In the genomic region with DNA sequence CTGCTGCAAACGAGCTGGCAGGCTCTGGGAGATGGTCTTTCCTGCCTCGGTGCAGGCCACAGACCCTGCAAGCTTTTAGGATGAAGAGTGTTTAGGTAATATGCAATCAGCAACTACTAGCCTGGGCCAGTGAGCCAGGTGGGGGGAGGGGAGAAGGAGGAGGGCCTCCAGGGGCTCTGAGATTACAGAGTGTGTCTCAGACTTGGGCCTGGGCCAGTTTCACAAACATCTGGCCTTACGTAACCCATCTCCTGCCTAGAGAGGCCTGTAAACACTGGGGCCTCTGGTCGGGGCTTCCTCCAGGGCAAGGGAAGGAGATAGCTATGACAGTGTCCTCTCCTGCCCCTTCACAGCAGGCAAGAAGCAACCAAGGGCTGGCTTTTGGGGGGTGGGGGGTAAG, we compare ENCODE assay signal across 10 mouse cellular contexts. TPM values are rescaled to one million over a fixed set of nuclear protein-coding genes. Genes with fewer than 3 reads are reported as not detected.
DNase-seq lines count a peak whose midpoint lies in the region; ATAC-seq and TF ChIP-seq lines count a peak whose summit lies in the region.
"Had no signal": no experiment of that assay in that cellular context is flagged by ENCODE, and none has a peak within 500 bp of the region (broad histone marks: within the 10 kb centered on the region; RNA-seq: fewer than 3 reads in every experiment).

No protein-coding gene starts in this region.

- H3K4me2 ChIP-seq in midbrain, embryonic 11.5 days, result no peak overlapping the region
- no peak overlapping the region for H3K4me2 ChIP-seq in midbrain, postnatal 0 days (ENCODE audit: low read depth, low read length, poor library complexity, severe bottlenecking)
- no peak overlapping the region for H3K4me2 ChIP-seq in forebrain, embryonic 14.5 days (ENCODE audit: low read length)

- H3K4me3 ChIP-seq in midbrain, embryonic 11.5 days (ENCODE audit: low read depth, low read length), result no peak overlapping the region
- H3K4me3 ChIP-seq in midbrain, postnatal 0 days (ENCODE audit: low read depth, low read length), result no peak overlapping the region
- H3K4me3 ChIP-seq in forebrain, embryonic 14.5 days (ENCODE audit: low read depth, low read length), result no peak overlapping the region

- no peak for DNase-seq in midbrain, embryonic 11.5 days (ENCODE audit: low spot score, missing footprints)
- no peak for DNase-seq in midbrain, postnatal 0 days (ENCODE audit: low spot score)
- peak; percentile 20 for DNase-seq in forebrain, embryonic 14.5 days (ENCODE audit: low spot score)
- peak; percentile 92 for DNase-seq in heart, postnatal 4 days
- peak; percentile 76 for DNase-seq in liver
- DNase-seq in neural tube, embryonic 10.5 days (ENCODE audit: extremely low spot score, low spot score), result peak; percentile 37
- no peak for DNase-seq in thymus, postnatal 4 days
- no peak for DNase-seq in T-cell, adult 2 months (ENCODE audit: low spot score)

- no peaks in the 10 kb centered on the region for H3K36me3 ChIP-seq in midbrain, embryonic 11.5 days (ENCODE audit: control insufficient read depth, insufficient read depth, low read length)
- H3K36me3 ChIP-seq in midbrain, postnatal 0 days (ENCODE audit: insufficient read depth, low read length), result peaks cover 4% of the 10 kb centered on the region
- peaks cover 24% of the 10 kb centered on the region for H3K36me3 ChIP-seq in forebrain, embryonic 14.5 days (ENCODE audit: control insufficient read depth, insufficient read depth, low read length)

- H3K9ac ChIP-seq in midbrain, embryonic 11.5 days (ENCODE audit: low read length), result peak overlapping the region; percentile 4; the same call in 1 of the 2 replicates
- H3K9ac ChIP-seq in midbrain, postnatal 0 days (replicated peaks; ENCODE audit: low read length, poor library complexity, severe bottlenecking), result no peak overlapping the region
- no peak overlapping the region for H3K9ac ChIP-seq in forebrain, embryonic 14.5 days (ENCODE audit: low read length)

- no peak overlapping the region for H3K27ac ChIP-seq in midbrain, embryonic 11.5 days (ENCODE audit: low read depth, low read length)
- H3K27ac ChIP-seq in midbrain, postnatal 0 days (ENCODE audit: low read depth, low read length), result no peak overlapping the region
- H3K27ac ChIP-seq in forebrain, embryonic 14.5 days (ENCODE audit: low read depth, low read length), result no peak overlapping the region
- H3K27ac ChIP-seq: macrophage had no signal

- 43% methylated on average over 4 of the region's 4 CpGs for WGBS in midbrain, embryonic 11.5 days
- 34% methylated on average over 4 of the region's 4 CpGs for WGBS in midbrain, postnatal 0 days
- 25% methylated on average over 4 of the region's 4 CpGs for WGBS in forebrain, embryonic 14.5 days

- ATAC-seq in midbrain, embryonic 11.5 days (ENCODE audit: low FRiP score), result no peak
- ATAC-seq in midbrain, postnatal 0 days (ENCODE audit: low FRiP score), result no peak
- no peak for ATAC-seq in forebrain, embryonic 14.5 days
- ATAC-seq: Patski had no signal

- no peak for TF ChIP-seq CTCF in midbrain, postnatal 0 days (IDR thresholded peaks at IDR 0.05)

- no peaks in the 10 kb centered on the region for H3K9me3 ChIP-seq in midbrain, embryonic 11.5 days (ENCODE audit: control insufficient read depth, low read length)
- H3K9me3 ChIP-seq in midbrain, postnatal 0 days (ENCODE audit: low read length), result no peaks in the 10 kb centered on the region
- no peaks in the 10 kb centered on the region for H3K9me3 ChIP-seq in forebrain, embryonic 14.5 days (replicated peaks; ENCODE audit: control insufficient read depth, low read length)

- no peaks in the 10 kb centered on the region for H3K27me3 ChIP-seq in midbrain, embryonic 11.5 days (ENCODE audit: control insufficient read depth, insufficient read depth, low read length)
- H3K27me3 ChIP-seq in midbrain, postnatal 0 days (ENCODE audit: insufficient read depth, low read length), result no peaks in the 10 kb centered on the region
- no peaks in the 10 kb centered on the region for H3K27me3 ChIP-seq in forebrain, embryonic 14.5 days (replicated peaks; ENCODE audit: control insufficient read depth, insufficient read depth, low read length)

- peaks cover 12% of the 10 kb centered on the region for H3K4me1 ChIP-seq in midbrain, embryonic 11.5 days (ENCODE audit: control insufficient read depth, insufficient read depth, low read length)
- H3K4me1 ChIP-seq in midbrain, postnatal 0 days (ENCODE audit: insufficient read depth, low read length), result peaks cover 5% of the 10 kb centered on the region; the same call in 1 of the 2 replicates
- H3K4me1 ChIP-seq in forebrain, embryonic 14.5 days (ENCODE audit: control insufficient read depth, insufficient read depth, low read length), result peaks cover 12% of the 10 kb centered on the region

RNA-seq across cellular contexts. Expression of a gene that starts 31.4 kb away (rescaled TPM):
- polyA plus RNA-seq in midbrain, embryonic 11.5 days (2014; fragmentation: Nextera tagmentation; extraction: Ambion mirVana), result 33.2 and 34.8 TPM in 2 replicates
- total RNA-seq in midbrain, postnatal 0 days (2014; rRNA removed), result 40.0 and 53.3 TPM in 2 replicates
- polyA plus RNA-seq in midbrain, postnatal 0 days (2015; fragmentation: Nextera tagmentation; extraction: Ambion mirVana), result 24.7 and 28.4 TPM in 2 replicates
- polyA plus RNA-seq in forebrain, embryonic 14.5 days (2014; fragmentation: Nextera tagmentation; extraction: Ambion mirVana), result 29.3 and 38.7 TPM in 2 replicates
- 10 to 100 TPM; 59.0 to 68.2 TPM for total RNA-seq in heart, postnatal 4 days (2021)

RNA-seq across cellular contexts. Expression of a gene that starts 44.1 kb away (rescaled TPM):
- 58.3 and 62.7 TPM in 2 replicates for polyA plus RNA-seq in midbrain, embryonic 11.5 days (2014; fragmentation: Nextera tagmentation; extraction: Ambion mirVana)
- 8.1 and 17.1 TPM in 2 replicates for total RNA-seq in midbrain, postnatal 0 days (2014; rRNA removed)
- polyA plus RNA-seq in midbrain, postnatal 0 days (2015; fragmentation: Nextera tagmentation; extraction: Ambion mirVana), result 64.0 and 69.5 TPM in 2 replicates
- polyA plus RNA-seq in forebrain, embryonic 14.5 days (2014; fragmentation: Nextera tagmentation; extraction: Ambion mirVana), result 63.4 and 73.8 TPM in 2 replicates
- 10 to 100 TPM; 20.2 to 22.6 TPM for total RNA-seq in heart, postnatal 4 days (2021)

RNA-seq across cellular contexts. Expression of a gene that starts 49.4 kb away (rescaled TPM):
- polyA plus RNA-seq in midbrain, embryonic 11.5 days (2014; fragmentation: Nextera tagmentation; extraction: Ambion mirVana), result 355 and 376 TPM in 2 replicates
- total RNA-seq in midbrain, postnatal 0 days (2014; rRNA removed), result 132 and 136 TPM in 2 replicates
- 135 and 144 TPM in 2 replicates for polyA plus RNA-seq in midbrain, postnatal 0 days (2015; fragmentation: Nextera tagmentation; extraction: Ambion mirVana)
- polyA plus RNA-seq in forebrain, embryonic 14.5 days (2014; fragmentation: Nextera tagmentation; extraction: Ambion mirVana), result 155 and 238 TPM in 2 replicates
- 100 to 1,000 TPM; 262 to 304 TPM for total RNA-seq in heart, postnatal 4 days (2021)

RNA-seq across cellular contexts. Expression of a gene that starts 52.4 kb away (rescaled TPM):
- 360 and 382 TPM in 2 replicates for polyA plus RNA-seq in midbrain, embryonic 11.5 days (2014; fragmentation: Nextera tagmentation; extraction: Ambion mirVana)
- 35.4 and 46.2 TPM in 2 replicates for total RNA-seq in midbrain, postnatal 0 days (2014; rRNA removed)
- polyA plus RNA-seq in midbrain, postnatal 0 days (2015; fragmentation: Nextera tagmentation; extraction: Ambion mirVana), result 69.7 and 76.8 TPM in 2 replicates
- polyA plus RNA-seq in forebrain, embryonic 14.5 days (2014; fragmentation: Nextera tagmentation; extraction: Ambion mirVana), result 89.0 and 98.0 TPM in 2 replicates
- 100 to 1,000 TPM; 465 to 471 TPM for total RNA-seq in heart, postnatal 4 days (2021)

Comparison
In these comparisons a context has a peak if more than half of its experiments do, and no peak if none do; other contexts are left out.
1. DNase-seq: peak in forebrain, embryonic 14.5 days (single experiment), heart, postnatal 4 days (single experiment), liver (single experiment) and neural tube, embryonic 10.5 days (single experiment); none in midbrain, embryonic 11.5 days (single experiment), midbrain, postnatal 0 days (single experiment), thymus, postnatal 4 days (single experiment) and T-cell, adult 2 months (single experiment).